Mouse (Mus musculus) megakaryocyte, embryonic 14.5 days (primary cell): ENCODE data around the gene Nell1. TPM values are rescaled to one million over a fixed set of nuclear protein-coding genes. Genes with fewer than 3 reads are reported as not detected.

Experiments
- H3K27me3 ChIP-seq: replicated peaks from 2 replicates; pipeline ENCODE3; 2012; ENCODE audit warnings: inconsistent platforms
- H3K36me3 ChIP-seq: replicated peaks from 2 replicates; pipeline ENCODE3; 2012; ENCODE audit warnings: low read length, inconsistent platforms, mixed read lengths
- H3K4me1 ChIP-seq: 2 replicates; pipeline ENCODE4 v1.6.1; 2012; ENCODE audit warnings: inconsistent platforms
- H3K4me3 ChIP-seq: replicated peaks from 2 replicates; pipeline ENCODE3; 2012; ENCODE audit warnings: moderate library complexity, mild to moderate bottlenecking, inconsistent platforms
- H3K9me3 ChIP-seq: 2 replicates; pipeline ENCODE4 v1.6.1; 2012; ENCODE audit warnings: inconsistent platforms
- FLI1 ChIP-seq: IDR thresholded peaks from 2 replicates; pipeline ENCODE4 v1.6.1; 2012; ENCODE audit warnings: low read length, inconsistent platforms, mixed read lengths
- GATA1 ChIP-seq: IDR thresholded peaks from 3 replicates; pipeline ENCODE4 v1.6.1; 2012; ENCODE audit warnings: mixed read lengths, low read length, inconsistent platforms, borderline replicate concordance
- polyA plus RNA-seq: library from polyadenylated mRNA; stranded (reverse); fragments of >175 nt; gene quantifications from 2 replicates; pipeline ENCODE4 v1.2.3, GENCODE M21; 2012; ENCODE audit warnings: low replicate concordance; ENCODE audit not compliant: insufficient read depth

Gene Nell1
- polyA plus RNA-seq, 1 experiment = not detected

GRCm38 (mm10) chr7:50870181-50870580 lies 895.5 kb downstream of the Nell1 start:
- TF ChIP-seq GATA1 = no peak
- no peak for TF ChIP-seq FLI1
- H3K4me1 ChIP-seq = no peaks in the 10 kb centered on the region
- H3K4me3 ChIP-seq = no peak overlapping the region
- no peaks in the 10 kb centered on the region for H3K9me3 ChIP-seq
- no peaks in the 10 kb centered on the region for H3K27me3 ChIP-seq
- H3K36me3 ChIP-seq = no peaks in the 10 kb centered on the region

DNA sequence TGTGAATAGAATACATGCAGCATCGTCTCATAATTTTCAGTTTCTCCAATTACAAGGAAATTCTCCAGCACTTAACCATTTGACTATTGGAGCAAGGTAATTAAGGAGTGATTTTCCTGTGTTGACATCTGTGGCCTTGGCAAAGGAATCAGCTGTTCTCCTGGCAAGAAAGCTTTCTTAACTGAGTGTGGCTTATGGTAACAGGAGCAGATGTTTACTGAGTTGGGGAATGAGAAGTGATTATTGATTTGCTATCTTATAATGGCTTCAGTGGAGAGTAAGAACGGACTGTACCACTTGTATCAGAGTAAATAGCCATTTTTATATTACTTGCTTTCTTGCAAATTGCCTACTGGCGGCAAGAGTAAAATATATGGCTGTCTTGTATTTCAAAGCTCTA lies 913.0 kb downstream of the Nell1 start:
- H3K36me3 ChIP-seq = no peaks in the 10 kb centered on the region
- TF ChIP-seq GATA1 = no peak
- TF ChIP-seq FLI1 = no peak

DNA sequence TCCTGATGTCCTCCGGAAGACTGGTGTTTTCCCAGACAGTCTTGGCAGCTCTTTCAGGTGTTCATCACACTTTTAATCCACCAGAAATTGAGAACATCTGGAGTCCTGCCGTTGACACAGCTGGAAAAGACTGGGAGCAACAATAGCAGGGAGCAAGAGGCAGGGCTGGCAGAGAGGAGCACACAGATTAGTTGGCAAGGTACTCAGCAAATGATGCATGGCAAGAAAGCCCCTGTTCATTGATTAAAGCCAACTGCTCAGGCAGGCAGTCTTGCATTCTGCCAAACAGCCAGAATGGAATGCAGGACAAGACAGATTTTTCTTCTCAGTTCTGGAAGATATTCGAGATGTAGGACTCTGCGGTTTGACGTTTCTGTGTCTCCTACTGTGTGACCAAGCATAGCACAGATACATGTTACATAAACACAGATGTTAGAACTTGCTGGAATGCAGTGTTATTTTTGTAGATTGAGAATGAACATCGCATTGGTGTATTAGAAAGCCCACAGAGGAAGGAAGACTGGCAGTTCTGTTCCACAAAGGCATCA lies 925.0 kb downstream of the Nell1 start:
- H3K36me3 ChIP-seq = no peaks in the 10 kb centered on the region
- H3K4me1 ChIP-seq = no peaks in the 10 kb centered on the region
- H3K4me3 ChIP-seq = no peak overlapping the region
- peaks cover 12% of the 10 kb centered on the region; the same call in 1 of the 2 replicates for H3K9me3 ChIP-seq
- no peaks in the 10 kb centered on the region for H3K27me3 ChIP-seq
- TF ChIP-seq FLI1 = no peak
- no peak for TF ChIP-seq GATA1

More for the DNA sequence above, 913.0 kb downstream of the Nell1 start:
- Histone ChIP-seq H3K9me3 (0 out of 2 replicates have a peak, but pooled peaks cover 3% of the 10 kb centered on the region), H3K4me1 (no peaks in the 10 kb centered on the region), H3K4me3 (no peak overlapping the region), H3K27me3 (no peaks in the 10 kb centered on the region)

Other genes starting within 250 kb of the Nell1 start
- gene Htatip2, start 215.7 kb upstream of the Nell1 start, polyA plus RNA-seq = 4.1 and 9.6 TPM in 2 replicates
- 8.3 and 22.8 TPM in 2 replicates for gene Prmt3, start 196.5 kb upstream of the Nell1 start, polyA plus RNA-seq
- gene Slc6a5, start 64.7 kb upstream of the Nell1 start, polyA plus RNA-seq = not detected in 2 replicates